Mouse (Mus musculus) intestine, embryonic 14.5 days (tissue): ENCODE results near the gene Nabp2. TPM values are rescaled to one million over a fixed set of nuclear protein-coding genes. Genes with fewer than 3 reads are reported as not detected.
A peak's percentile ranks its signal among the peaks of the same experiment; 100 is the strongest.

ENCODE experiments used
- ATAC-seq: fragments of 200-750 bp; cut with Nextera tagmentation; replicated peaks from 2 replicates; pipeline ENCODE4 v1.8.0; 2017; ENCODE audit warnings: low read depth, moderate number of reproducible peaks, moderate TSS enrichment, moderate library complexity; ENCODE audit not compliant: low FRiP score, low TSS enrichment
- DNase-seq: peaks from one replicate; pipeline ENCODE4 v3.0.0-alpha.2; 2018; ENCODE audit warnings: low spot score
- H3K27ac ChIP-seq: fragments of 300-500 bp; sonication (generic); 2 replicates; pipeline ENCODE4 v1.5.1; 2014; ENCODE audit warnings: low read depth, mild to moderate bottlenecking, control low read depth
- H3K27me3 ChIP-seq: fragments of 300-500 bp; sonication (generic); replicated peaks from 2 replicates; pipeline ENCODE4 v1.6.1; 2014; ENCODE audit warnings: low read length, control low read depth; ENCODE audit not compliant: control insufficient read depth, insufficient read depth
- H3K36me3 ChIP-seq: fragments of 300-500 bp; sonication (generic); 2 replicates; pipeline ENCODE4 v1.6.1; 2014; ENCODE audit warnings: low read length, control low read depth; ENCODE audit not compliant: control insufficient read depth, insufficient read depth
- H3K4me1 ChIP-seq: fragments of 300-500 bp; sonication (generic); replicated peaks from 2 replicates; pipeline ENCODE4 v1.6.1; 2014; ENCODE audit warnings: low read length, control low read depth, mixed read lengths; ENCODE audit not compliant: control insufficient read depth, insufficient read depth
- H3K4me2 ChIP-seq: fragments of 300-500 bp; sonication (generic); 2 replicates; pipeline ENCODE4 v1.6.1; 2014; ENCODE audit warnings: low read length
- H3K4me3 ChIP-seq: fragments of 300-500 bp; sonication (generic); 2 replicates; pipeline ENCODE4 v1.5.1; 2014; ENCODE audit warnings: low read depth, low read length, control low read depth, mixed read lengths
- H3K9ac ChIP-seq: fragments of 300-500 bp; sonication (generic); 2 replicates; pipeline ENCODE4 v1.6.1; 2014; ENCODE audit warnings: mild to moderate bottlenecking, low read length
- H3K9me3 ChIP-seq: fragments of 300-500 bp; sonication (generic); 2 replicates; pipeline ENCODE4 v1.6.1; 2016; ENCODE audit warnings: low read length, control low read depth; ENCODE audit not compliant: control insufficient read depth
- WGBS: fragments of 180-500 bp; shearing (Covaris S2); extraction: QIAGEN DNeasy Blood & Tissue Kit; methylation state at CpG from one replicate; pipeline ENCODE4 v1.1.7; 2014; 5-methylcytosine and 5-hydroxymethylcytosine counted together
- polyA plus RNA-seq: library from polyadenylated mRNA; unstranded; fragments of >200 nt; fragmentation: Nextera tagmentation; extraction: Ambion mirVana; gene quantifications from 2 replicates; pipeline ENCODE4 v1.2.1, GENCODE M21; 2014

The Nabp2 gene
- polyA plus RNA-seq, 1 experiment from 2014 or later: 99.1 TPM

DNA sequence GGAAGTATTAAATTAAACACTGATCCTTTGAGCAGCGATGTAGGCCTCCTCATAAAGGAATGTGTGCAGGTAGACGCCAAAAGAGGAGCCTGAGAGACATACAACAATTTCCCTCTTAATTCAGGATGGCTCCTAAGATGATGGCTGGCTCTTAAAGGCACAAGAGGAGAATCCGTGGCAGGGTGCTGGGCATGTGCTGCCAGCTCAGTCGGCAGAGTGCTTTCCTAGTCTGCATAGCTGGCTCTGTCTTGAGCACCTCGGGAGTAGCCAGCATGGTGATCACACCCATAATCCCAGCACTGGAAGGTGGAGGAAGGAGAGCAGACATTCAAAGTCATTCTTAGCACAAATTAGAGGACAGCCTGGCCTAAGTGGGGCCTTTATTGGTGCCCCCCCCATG is 24.6 kb upstream of the Nabp2 start:
- Histone ChIP-seq H3K4me2 (no peak overlapping the region), H3K9ac (no peak overlapping the region), H3K9me3 (no peaks in the 10 kb centered on the region), H3K27ac (no peak overlapping the region), H3K36me3 (peaks cover 77% of the 10 kb centered on the region), H3K4me3 (no peak overlapping the region), H3K27me3 (no peaks in the 10 kb centered on the region), H3K4me1 (no peaks in the 10 kb centered on the region)
- DNase-seq: no peak
- ATAC-seq: no peak
- WGBS: 89% methylated on average over 5 of the region's 5 CpGs

DNA sequence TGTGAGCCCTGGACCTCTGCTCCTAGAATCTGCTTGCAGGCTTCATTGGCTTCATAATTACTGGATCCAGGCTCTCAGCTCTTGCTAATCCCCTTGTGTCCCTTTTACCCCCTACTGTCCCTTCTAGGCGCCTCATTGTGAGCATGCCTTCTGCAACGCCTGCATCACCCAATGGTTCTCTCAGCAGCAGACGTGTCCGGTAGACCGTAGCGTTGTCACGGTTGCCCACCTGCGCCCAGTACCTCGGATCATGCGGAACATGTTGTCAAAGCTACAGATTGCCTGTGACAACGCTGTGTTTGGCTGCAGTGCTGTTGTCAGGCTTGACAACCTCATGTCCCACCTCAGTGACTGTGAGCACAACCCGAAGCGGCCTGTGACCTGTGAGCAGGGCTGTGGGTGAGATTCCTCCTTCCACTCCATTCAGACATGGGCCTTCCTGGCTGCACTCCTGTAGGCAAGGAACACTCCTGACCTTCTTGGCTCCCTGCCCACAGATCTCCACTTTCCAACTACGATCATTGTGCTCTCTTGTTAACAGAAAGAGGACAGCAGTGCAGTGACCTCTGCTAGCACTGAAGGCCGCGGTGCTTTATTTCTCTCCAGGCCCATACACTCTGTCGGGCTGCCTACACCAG is 24.0 kb upstream of the Nabp2 start:
- no peaks in the 10 kb centered on the region for H3K9me3 ChIP-seq
- ATAC-seq (no peak), DNase-seq (no peak)
- no peaks in the 10 kb centered on the region for H3K27me3 ChIP-seq
- no peak overlapping the region for H3K27ac ChIP-seq
- H3K4me2 ChIP-seq: no peak overlapping the region
- H3K9ac ChIP-seq: no peak overlapping the region
- H3K4me1 ChIP-seq: no peaks in the 10 kb centered on the region
- peaks cover 78% of the 10 kb centered on the region for H3K36me3 ChIP-seq
- H3K4me3 ChIP-seq: no peak overlapping the region
- WGBS: 89% methylated on average over 17 of the region's 17 CpGs

DNA sequence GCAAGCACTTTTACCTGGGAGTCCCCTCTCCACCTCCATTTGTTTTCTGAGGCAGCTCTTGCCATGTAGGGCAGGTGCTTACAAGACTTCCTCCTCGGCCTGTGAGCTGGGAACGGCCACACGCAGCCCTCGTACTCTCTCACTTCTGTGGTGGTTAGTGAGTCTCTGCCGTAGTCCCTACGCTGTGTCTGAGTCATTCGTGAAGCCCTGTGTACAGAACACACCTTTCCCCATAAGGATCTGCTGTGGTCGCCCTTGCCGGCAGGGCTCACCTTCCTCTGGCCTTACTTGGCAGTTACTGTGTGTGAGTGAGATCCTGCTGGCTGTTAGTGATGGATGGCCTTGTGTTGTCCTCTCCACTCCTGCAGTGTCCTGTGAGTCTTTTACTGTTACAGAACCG is 23.4 kb upstream of the Nabp2 start:
- Histone ChIP-seq H3K9ac (no peak overlapping the region), H3K4me1 (no peaks in the 10 kb centered on the region), H3K36me3 (peaks cover 82% of the 10 kb centered on the region), H3K4me3 (no peak overlapping the region), H3K27ac (no peak overlapping the region), H3K4me2 (no peak overlapping the region), H3K9me3 (no peaks in the 10 kb centered on the region), H3K27me3 (no peaks in the 10 kb centered on the region)
- DNase-seq: no peak
- no peak for ATAC-seq
- 86% methylated on average over 10 of the region's 10 CpGs for WGBS

GRCm38 (mm10) chr10:128433417-128433816 is 22.1 kb upstream of the Nabp2 start:
- Histone ChIP-seq H3K36me3 (peaks cover 82% of the 10 kb centered on the region), H3K9ac (no peak overlapping the region), H3K4me2 (no peak overlapping the region), H3K27ac (no peak overlapping the region), H3K27me3 (no peaks in the 10 kb centered on the region), H3K4me1 (no peaks in the 10 kb centered on the region), H3K4me3 (no peak overlapping the region), H3K9me3 (no peaks in the 10 kb centered on the region)
- no peak for DNase-seq
- 90% methylated on average over 2 of the region's 2 CpGs for WGBS
- ATAC-seq: no peak

DNA sequence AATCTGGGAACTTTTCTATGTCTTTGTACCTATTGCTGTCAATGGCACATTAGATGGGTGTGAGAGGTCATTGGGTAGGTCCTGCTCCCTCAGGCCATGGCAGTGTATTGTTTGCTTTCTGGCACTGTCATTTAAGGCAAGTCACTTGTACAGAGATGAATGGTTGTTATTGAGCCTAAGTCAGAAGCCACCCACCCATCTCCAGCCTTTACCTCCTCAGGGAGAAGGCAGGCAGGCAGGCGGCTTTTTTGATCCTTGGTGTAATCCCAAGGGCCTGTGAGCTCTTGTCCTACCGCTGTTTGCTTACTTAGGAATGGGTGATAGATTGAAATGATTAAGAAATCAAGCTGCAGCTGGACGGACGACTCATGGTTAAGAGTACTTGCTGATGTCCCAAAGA is 18.2 kb upstream of the Nabp2 start:
- Histone ChIP-seq H3K9me3 (no peaks in the 10 kb centered on the region), H3K27ac (no peak overlapping the region), H3K27me3 (no peaks in the 10 kb centered on the region), H3K9ac (no peak overlapping the region), H3K4me2 (no peak overlapping the region), H3K4me3 (no peak overlapping the region), H3K36me3 (peaks cover 66% of the 10 kb centered on the region), H3K4me1 (no peaks in the 10 kb centered on the region)
- ATAC-seq (no peak), DNase-seq (no peak)
- WGBS: 82% methylated on average over 4 of the region's 4 CpGs

GRCm38 (mm10) chr10:128429052-128429451 is 17.8 kb upstream of the Nabp2 start:
- Histone ChIP-seq H3K36me3 (peaks cover 62% of the 10 kb centered on the region), H3K4me3 (no peak overlapping the region), H3K27ac (no peak overlapping the region), H3K4me2 (no peak overlapping the region), H3K27me3 (no peaks in the 10 kb centered on the region), H3K9me3 (no peaks in the 10 kb centered on the region), H3K4me1 (no peaks in the 10 kb centered on the region), H3K9ac (no peak overlapping the region)
- 90% methylated on average over 5 of the region's 5 CpGs for WGBS
- ATAC-seq (no peak), DNase-seq (no peak)

- ATAC-seq: no peak
- Histone ChIP-seq H3K9me3 (no peaks in the 10 kb centered on the region), H3K4me2 (no peak overlapping the region), H3K4me3 (no peak overlapping the region), H3K4me1 (no peaks in the 10 kb centered on the region), H3K9ac (no peak overlapping the region), H3K27me3 (no peaks in the 10 kb centered on the region), H3K36me3 (peaks cover 76% of the 10 kb centered on the region), H3K27ac (peak overlapping the region; percentile 27; the same call in 1 of the 2 replicates)
- DNase-seq: no peak
- 79% methylated on average over 3 of the region's 3 CpGs for WGBS
Observed at GRCm38 (mm10) chr10:128425260-128425659, 14.0 kb upstream of the Nabp2 start.

GRCm38 (mm10) chr10:128424604-128425003 is 13.3 kb upstream of the Nabp2 start:
- Histone ChIP-seq H3K4me1 (no peaks in the 10 kb centered on the region), H3K27ac (peak overlapping the region; percentile 27; the same call in 1 of the 2 replicates)
- no peak for DNase-seq

GRCm38 (mm10) chr10:128422426-128422825 is 11.1 kb upstream of the Nabp2 start:
- peaks cover 74% of the 10 kb centered on the region for H3K36me3 ChIP-seq
- H3K4me2 ChIP-seq: no peak overlapping the region
- no peaks in the 10 kb centered on the region for H3K4me1 ChIP-seq
- H3K9me3 ChIP-seq: no peaks in the 10 kb centered on the region
- DNase-seq: no peak
- H3K27ac ChIP-seq: no peak overlapping the region
- ATAC-seq: no peak
- H3K9ac ChIP-seq: no peak overlapping the region
- 69% methylated on average over 5 of the region's 5 CpGs for WGBS
- no peak overlapping the region for H3K4me3 ChIP-seq
- H3K27me3 ChIP-seq: no peaks in the 10 kb centered on the region

More at GRCm38 (mm10) chr10:128424604-128425003, 13.3 kb upstream of the Nabp2 start:
- Histone ChIP-seq H3K4me3 (no peak overlapping the region), H3K9ac (no peak overlapping the region), H3K4me2 (no peak overlapping the region), H3K36me3 (peaks cover 72% of the 10 kb centered on the region), H3K9me3 (no peaks in the 10 kb centered on the region), H3K27me3 (no peaks in the 10 kb centered on the region)
- WGBS: 25% methylated on average over 7 of the region's 7 CpGs
- ATAC-seq: no peak
